Mouse (Mus musculus) kidney, adult 2 months (tissue): Measurements from ENCODE around the gene Vmn1r201.

Experiments
- CTCF ChIP-seq: fragments of 200-500 bp; conservative IDR thresholded peaks from 2 replicates; pipeline ENCODE4 v1.5.1; 2011; ENCODE audit warnings: low read depth, mild to moderate bottlenecking, control low read depth, low read length, moderate library complexity, mixed read lengths; ENCODE audit not compliant: insufficient read depth, insufficient read length
- POLR2A ChIP-seq: fragments of 200-500 bp; IDR thresholded peaks from one replicate; pipeline ENCODE4 v1.6.1; 2011; ENCODE audit warnings: low read depth, low read length, control low read depth

DNA sequence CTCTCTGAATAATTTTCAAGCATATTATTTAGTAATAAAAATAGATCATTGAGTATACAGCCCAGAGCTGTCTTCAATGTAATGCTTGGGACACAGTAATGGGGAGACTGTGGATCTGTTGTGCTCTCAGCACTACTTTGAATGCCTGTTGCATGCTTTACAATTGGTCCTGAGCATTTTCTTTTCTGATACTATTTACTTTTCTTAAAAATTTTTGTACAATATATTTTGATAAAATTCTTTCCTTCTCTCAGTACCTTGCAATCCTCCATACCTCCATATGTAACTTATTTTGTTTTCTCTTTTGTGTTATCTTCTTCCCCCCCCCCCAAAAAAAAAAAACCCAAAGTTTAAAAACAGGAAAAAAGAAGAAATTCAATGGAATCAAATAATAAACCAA is 33.6 kb downstream of the Vmn1r201 start, which contains the start of gene Vmn1r202:
- TF ChIP-seq POLR2A, result no peak
- no peak for TF ChIP-seq CTCF
